In genomic region chr14:34762682-34763081, GRCm38 (mm10) we compare ENCODE assay signal across 11 mouse cellular contexts. TPM values are rescaled to one million over a fixed set of nuclear protein-coding genes. Genes with fewer than 3 reads are reported as not detected.
A peak's percentile ranks its signal among the peaks of the same experiment; 100 is the strongest.
DNase-seq lines count a peak whose midpoint lies in the region; ATAC-seq lines count a peak whose summit lies in the region.
"Had no signal": no experiment of that assay in that cellular context is flagged by ENCODE, and none has a peak within 500 bp of the region (broad histone marks: within the 10 kb centered on the region; RNA-seq: fewer than 3 reads in every experiment).

No protein-coding gene starts in this region.

- H3K4me3 ChIP-seq in kidney, embryonic 15.5 days (replicated peaks): no peak overlapping the region
- H3K4me3 ChIP-seq in stomach, embryonic 14.5 days (ENCODE audit: low read depth, low read length): no peak overlapping the region
- H3K4me3 ChIP-seq in forebrain, embryonic 13.5 days: no peak overlapping the region

- H3K36me3 ChIP-seq in kidney, embryonic 15.5 days: no peaks in the 10 kb centered on the region
- no peaks in the 10 kb centered on the region for H3K36me3 ChIP-seq in stomach, embryonic 14.5 days (ENCODE audit: control insufficient read depth, insufficient read depth, low read length)
- no peaks in the 10 kb centered on the region for H3K36me3 ChIP-seq in forebrain, embryonic 13.5 days (ENCODE audit: poor library complexity, severe bottlenecking)

- H3K9me3 ChIP-seq in kidney, embryonic 15.5 days (replicated peaks): no peaks in the 10 kb centered on the region
- no peaks in the 10 kb centered on the region for H3K9me3 ChIP-seq in stomach, embryonic 14.5 days (ENCODE audit: control insufficient read depth, low read depth, low read length)
- no peaks in the 10 kb centered on the region for H3K9me3 ChIP-seq in forebrain, embryonic 13.5 days (replicated peaks)

- no peak overlapping the region for H3K27ac ChIP-seq in kidney, embryonic 15.5 days
- H3K27ac ChIP-seq in stomach, embryonic 14.5 days (ENCODE audit: low read length): peak overlapping the region; percentile 80; the same call in 1 of the 2 replicates
- H3K27ac ChIP-seq in forebrain, embryonic 13.5 days: no peak overlapping the region

- ATAC-seq in kidney, embryonic 15.5 days (replicated peaks; ENCODE audit: low FRiP score): peak; percentile 71
- peak; percentile 12; the same call in 1 of the 2 replicates for ATAC-seq in stomach, embryonic 14.5 days (ENCODE audit: insufficient number of reproducible peaks, insufficient read depth, low FRiP score, low read depth)
- ATAC-seq in forebrain, embryonic 13.5 days: no peak

- H3K27me3 ChIP-seq in kidney, embryonic 15.5 days: no peaks in the 10 kb centered on the region
- no peaks in the 10 kb centered on the region for H3K27me3 ChIP-seq in stomach, embryonic 14.5 days (ENCODE audit: control insufficient read depth, insufficient read depth, low read length)
- H3K27me3 ChIP-seq in forebrain, embryonic 13.5 days: no peaks in the 10 kb centered on the region

- no peak overlapping the region for H3K9ac ChIP-seq in kidney, embryonic 15.5 days
- H3K9ac ChIP-seq in stomach, embryonic 14.5 days (replicated peaks; ENCODE audit: low read depth, low read length): no peak overlapping the region
- no peak overlapping the region for H3K9ac ChIP-seq in forebrain, embryonic 13.5 days

- peaks cover 28% of the 10 kb centered on the region for H3K4me1 ChIP-seq in kidney, embryonic 15.5 days
- H3K4me1 ChIP-seq in stomach, embryonic 14.5 days (ENCODE audit: control insufficient read depth, insufficient read depth, low read length): peaks cover 11% of the 10 kb centered on the region
- no peaks in the 10 kb centered on the region for H3K4me1 ChIP-seq in forebrain, embryonic 13.5 days

- WGBS in kidney, embryonic 15.5 days: 34% methylated on average over 10 of the region's 10 CpGs
- 52% methylated on average over 10 of the region's 10 CpGs for WGBS in stomach, embryonic 14.5 days
- WGBS in forebrain, embryonic 13.5 days: 53% methylated on average over 10 of the region's 10 CpGs

- DNase-seq in kidney, adult 11 months: peak; percentile 29
- DNase-seq in kidney, adult 18-20 months: no peak
- peak; percentile 27 for DNase-seq in adrenal gland, postnatal 25 days
- no peak for DNase-seq in frontal cortex, postnatal 25 days (ENCODE audit: low spot score in 2 of 2)
- no peak for DNase-seq in lung, adult 18-20 months
- DNase-seq: cerebellum, adult 2 months had no signal

- H3K4me2 ChIP-seq in kidney, embryonic 15.5 days: no peak overlapping the region
- no peak overlapping the region for H3K4me2 ChIP-seq in stomach, embryonic 14.5 days (replicated peaks; ENCODE audit: low read depth, low read length)
- H3K4me2 ChIP-seq in forebrain, embryonic 13.5 days: no peak overlapping the region

RNA-seq across cellular contexts. Expression of gene Grid1, which starts 57.2 kb away (rescaled TPM):
- total RNA-seq in adrenal gland, postnatal 25 days (2021): 0.43 and 0.73 TPM in 2 replicates
- polyA plus RNA-seq in kidney, embryonic 15.5 days (2015; fragmentation: Nextera tagmentation; extraction: Ambion mirVana): 0.67 and 0.81 TPM in 2 replicates
- polyA plus RNA-seq in stomach, embryonic 14.5 days (2014; fragmentation: Nextera tagmentation; extraction: Ambion mirVana): 1.1 and 1.3 TPM in 2 replicates
- polyA plus RNA-seq in forebrain, embryonic 13.5 days (2015; fragmentation: Nextera tagmentation; extraction: Ambion mirVana): 1.2 and 1.7 TPM in 2 replicates
- total RNA-seq: heart, postnatal 25 days; megakaryocyte progenitor cell, adult 5-6 weeks had no signal

Comparison
In these comparisons a context has a peak if more than half of its experiments do, and no peak if none do; other contexts are left out.
1. DNase-seq: peak in kidney, adult 11 months (single experiment) and adrenal gland, postnatal 25 days (single experiment); none in kidney, adult 18-20 months (single experiment), frontal cortex, postnatal 25 days (0 of 2) and lung, adult 18-20 months (0 of 2).